Mouse (Mus musculus) kidney, postnatal 36 days (tissue): ENCODE results near the gene Chrna1.

Experiments used
- DNase-seq, 2 experiments: peaks; one replicate each; pipeline ENCODE4 v3.0.0; 2021 to 2022; ENCODE audit warnings: mixed read lengths in 2 of 2

The Chrna1 gene

DNA sequence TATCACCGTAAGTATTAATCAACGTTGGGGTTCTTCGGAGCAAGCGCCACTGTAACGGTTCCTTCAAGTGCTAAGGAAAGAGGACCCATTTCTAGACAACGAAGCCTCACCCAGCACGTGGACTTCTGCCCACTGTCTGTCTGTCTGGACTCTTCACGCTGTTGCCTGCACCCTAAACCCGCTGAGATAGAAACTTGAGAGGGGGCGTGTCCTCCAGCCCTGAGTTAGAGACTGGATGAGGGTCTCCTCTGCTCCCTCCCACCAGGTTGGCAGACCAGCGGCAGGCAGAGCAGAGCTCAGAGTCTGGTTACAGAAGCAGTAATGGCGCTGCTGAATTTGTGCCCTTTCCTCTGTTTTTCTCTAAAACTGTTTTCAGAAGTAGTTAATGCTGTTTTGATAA is 10.0 kb upstream of the Chrna1 start:
- DNase-seq, result no peak

DNA sequence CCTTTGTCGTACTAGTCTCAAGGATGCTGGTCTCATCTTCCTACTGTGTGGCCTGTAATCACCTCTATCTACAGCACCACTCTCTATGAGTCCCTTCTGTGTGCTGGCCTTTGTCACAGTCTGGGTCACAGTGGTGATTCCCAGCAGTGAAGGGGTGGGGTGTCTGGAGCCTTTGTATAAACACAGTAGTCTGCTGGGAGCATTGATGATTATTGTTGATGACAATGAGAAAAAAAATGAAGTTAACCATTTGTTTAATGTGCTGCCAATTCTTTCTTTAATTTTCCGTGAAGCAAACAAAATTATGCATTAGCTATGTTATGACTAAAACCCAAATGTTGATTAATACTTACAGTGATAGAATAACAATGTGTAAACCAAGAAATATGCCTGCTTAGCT is 8.8 kb upstream of the Chrna1 start:
- no peak for DNase-seq

DNA sequence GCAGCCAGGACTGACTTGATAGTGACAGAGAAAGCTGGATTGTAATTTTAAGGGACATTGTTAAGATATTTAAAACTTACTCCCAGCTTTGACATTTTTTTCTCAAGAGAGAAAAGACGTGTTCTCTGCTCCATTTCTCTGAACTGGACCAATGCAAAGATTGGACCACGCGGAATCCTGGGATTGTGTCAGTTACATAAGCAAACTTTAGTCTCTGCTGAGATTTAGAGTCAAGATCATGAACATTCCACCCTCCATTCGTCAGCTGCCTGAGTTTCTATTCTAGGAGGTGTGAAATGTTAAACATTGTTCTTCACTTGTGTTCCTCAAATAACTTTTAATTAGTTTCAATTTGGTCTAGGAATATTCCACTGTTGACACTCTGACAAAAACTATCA is 7.0 kb upstream of the Chrna1 start:
- DNase-seq, result peak in 1 of 2 experiments; percentile 41

DNA sequence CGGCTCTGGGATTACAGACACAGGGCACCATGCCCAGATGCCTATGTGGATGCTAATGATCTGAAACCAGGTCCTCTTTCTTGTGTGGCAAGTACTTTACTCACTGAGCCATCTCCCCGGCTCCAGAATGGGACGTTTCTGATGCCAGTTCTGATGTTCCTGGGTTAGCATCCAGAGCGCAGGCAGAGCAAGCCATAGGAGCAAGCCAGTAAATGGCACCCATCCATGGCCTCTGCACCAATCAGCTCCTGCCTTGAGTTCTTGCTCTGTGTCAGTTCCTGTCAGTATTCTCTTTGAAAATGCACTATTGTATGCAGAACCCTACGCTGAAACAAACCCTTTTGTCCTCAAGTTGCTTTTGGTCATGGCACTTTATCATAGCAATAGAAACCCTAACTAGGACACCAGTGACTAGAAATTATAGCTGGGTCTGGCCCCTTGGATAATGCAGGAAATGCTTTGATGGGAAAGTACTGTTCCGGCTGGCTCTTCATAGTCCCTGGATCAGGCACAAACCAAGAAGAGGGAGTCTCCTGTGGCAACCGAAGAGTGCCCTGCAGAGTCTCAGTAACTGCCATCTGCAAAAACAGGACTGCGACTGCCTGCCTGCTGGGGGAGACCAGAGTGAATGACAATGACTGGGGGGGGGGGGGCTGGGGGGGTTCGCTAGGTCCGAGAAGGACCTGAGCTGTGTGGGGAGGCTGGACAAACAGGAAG is 6.4 kb upstream of the Chrna1 start:
- peak in 1 of 2 experiments; percentile 14 for DNase-seq

DNA sequence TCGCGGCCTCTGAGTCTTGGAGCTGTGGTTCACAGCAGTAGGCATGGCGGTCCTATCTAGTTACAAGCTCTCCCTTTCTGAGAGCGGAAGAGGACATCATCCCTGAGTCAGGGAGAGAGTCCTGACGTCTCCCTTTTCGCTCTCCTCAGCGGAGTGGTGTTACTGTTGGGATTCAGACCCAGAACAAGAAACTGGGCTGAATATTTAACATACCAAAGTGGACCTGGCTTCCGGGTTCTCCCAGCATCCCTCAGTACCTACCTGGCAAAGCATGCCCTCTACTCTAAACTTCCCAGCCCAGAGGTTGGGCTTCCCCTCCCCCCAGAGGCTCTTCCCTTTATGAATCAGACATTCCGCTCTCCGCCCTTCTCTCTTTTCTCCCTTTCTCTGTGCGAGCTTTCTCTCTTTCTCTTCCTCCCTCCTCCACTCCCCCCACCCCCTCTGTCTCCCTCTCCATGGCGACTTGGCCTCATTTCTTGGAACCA is 5.3 kb upstream of the Chrna1 start:
- peak; percentile 38 to 57 for DNase-seq

DNA sequence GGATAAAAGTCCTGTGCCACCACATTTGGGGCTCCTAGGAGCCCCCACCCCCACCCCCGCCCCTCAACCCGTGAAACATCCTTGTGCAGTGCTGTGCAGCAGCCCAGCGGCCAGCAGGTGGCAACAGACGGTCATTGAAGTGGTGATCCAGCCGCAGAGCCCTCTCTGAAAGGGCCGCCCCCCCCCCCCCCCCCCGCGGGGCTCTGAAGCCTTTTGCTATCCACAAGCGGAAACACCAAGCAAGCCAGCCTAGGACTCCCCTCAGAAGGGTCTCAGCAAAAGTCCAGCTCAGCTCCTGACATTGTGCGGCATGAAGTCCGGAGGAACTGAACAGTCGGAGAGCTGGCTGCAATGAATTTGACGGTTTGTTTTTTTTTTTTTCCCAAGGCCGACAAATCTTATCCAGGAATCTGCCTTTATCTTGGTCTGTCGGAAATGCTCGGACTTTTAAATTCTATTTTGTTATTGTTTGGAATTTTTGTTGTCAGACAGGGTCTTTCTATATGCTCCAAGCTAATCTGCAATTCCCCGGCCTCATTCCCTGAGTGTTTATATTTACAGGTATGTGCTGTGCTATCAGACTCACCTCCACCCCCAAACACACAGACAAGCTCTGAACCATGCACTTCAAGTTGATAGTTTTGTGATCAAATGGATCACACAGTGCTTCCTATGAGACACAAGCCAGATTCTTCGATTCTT is 4.7 kb upstream of the Chrna1 start:
- peak; percentile 87 to 92 for DNase-seq

GRCm38 (mm10) chr2:73580720-73581119 is 582 bp upstream of the Chrna1 start:
- DNase-seq, result no peak

DNA sequence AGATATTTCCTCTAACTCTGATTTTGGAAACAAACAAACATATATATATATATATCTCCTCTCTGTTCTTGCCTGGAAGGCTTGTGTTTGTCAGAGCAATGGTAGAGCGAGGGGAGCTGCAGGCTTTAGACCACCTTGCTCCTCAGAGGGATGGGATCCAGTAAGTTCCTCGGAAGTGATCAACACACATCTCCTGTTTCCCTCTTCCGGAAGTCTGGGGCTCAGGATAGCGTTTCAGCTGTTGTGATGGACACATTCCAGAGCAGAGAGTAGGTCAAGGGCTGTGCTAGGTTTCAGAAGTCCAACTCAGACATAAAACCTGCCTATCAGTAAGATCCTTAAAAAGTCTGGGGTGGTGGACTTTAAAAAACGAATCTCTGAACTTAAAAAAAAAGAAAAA is 970 bp downstream of the Chrna1 start:
- DNase-seq, result no peak

DNA sequence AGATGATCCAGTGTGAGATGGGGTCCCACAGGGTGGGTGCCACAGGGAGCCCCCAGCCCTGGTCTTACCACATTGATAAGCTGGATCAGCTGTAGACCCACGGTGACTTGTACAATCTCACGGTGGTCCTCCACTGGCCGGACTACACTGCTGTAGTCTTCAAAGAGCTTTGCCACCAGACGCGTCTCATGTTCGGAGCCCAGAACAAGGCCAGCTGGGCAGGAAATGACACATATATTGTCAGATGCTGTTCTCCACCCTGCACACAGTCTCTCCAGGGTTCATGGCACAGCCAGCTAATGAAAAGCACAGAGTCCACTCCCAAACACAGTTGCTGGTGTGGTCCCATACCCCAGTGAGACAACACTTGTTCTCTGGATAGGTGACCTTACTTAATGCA is 5.7 kb downstream of the Chrna1 start:
- DNase-seq, result no peak

DNA sequence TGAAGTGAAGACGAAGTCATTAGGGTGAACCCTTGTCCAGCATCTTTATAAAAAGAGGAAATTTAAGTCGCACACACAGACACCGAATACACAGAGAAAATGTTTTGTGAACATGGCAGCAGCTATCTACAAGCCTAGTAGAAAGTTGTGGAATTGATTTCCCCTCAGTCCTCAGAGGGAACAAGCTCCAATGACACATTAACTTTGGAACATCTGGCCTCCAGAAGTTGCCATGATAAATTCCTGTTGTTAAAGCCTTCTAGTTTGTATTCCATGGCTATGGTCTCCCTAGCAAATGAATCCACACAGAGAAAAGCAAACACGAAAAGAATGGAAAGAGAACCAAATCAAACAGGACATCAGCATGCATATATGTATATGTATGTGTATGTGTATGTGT is 6.6 kb downstream of the Chrna1 start:
- DNase-seq, result no peak

DNA sequence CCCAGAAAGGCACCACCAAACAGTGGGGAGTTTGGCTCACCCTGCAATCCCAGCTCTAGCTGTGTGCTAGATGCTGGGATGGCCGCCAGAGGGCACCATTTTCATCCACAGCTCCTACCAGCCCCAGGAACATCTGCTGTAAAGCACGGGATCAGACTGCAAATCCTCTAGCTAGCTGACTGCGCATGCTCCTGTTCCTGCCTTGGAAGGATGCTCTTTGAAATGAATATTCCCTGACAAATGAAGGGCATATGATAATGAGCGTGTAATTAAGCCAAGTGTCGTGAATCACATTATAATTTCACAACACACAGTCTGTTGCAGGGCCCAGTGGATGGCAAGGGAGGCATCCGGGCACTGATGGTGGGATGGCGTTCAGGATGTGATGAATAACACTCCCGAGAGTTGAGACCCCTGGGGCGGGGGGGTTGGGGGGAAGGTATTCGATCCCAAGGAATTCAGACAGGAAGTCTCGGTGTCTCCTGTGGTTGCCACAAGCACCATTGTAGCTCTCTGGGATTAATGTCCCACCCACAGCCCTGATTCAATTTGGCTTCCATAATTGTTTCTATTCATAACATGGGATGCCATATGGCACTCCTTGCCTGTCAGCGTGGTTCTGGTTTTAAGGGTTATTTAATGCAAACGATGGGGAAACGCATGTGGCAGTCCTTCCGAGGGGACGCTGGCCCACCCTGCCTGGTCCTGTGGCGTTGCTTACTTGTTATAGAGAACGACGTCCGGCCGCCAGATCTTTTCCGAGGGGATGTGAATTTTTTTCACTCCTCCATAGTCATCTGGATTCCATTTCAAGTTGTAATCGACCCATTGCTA is 7.4 kb downstream of the Chrna1 start:
- peak; percentile 75 to 89 for DNase-seq

DNA sequence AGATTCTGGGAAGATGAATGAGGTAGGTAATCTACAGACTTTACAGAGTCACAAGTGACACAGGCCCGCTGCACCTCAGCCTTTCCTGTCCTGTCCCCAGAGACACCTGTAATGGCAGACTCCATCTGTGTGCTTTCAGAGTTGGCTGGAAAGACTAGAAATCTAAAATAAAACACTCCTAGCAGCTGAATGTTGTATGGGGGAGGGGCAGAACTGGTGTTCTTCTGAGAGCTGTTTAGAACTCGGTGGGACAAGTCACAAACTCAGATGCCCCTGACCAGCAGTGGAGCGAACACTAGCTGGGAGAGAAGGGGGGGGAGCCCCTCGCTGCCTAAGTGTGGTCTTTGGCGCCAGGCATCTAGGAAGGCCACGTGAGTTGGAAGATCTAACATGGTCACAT is 8.2 kb downstream of the Chrna1 start:
- no peak for DNase-seq

DNA sequence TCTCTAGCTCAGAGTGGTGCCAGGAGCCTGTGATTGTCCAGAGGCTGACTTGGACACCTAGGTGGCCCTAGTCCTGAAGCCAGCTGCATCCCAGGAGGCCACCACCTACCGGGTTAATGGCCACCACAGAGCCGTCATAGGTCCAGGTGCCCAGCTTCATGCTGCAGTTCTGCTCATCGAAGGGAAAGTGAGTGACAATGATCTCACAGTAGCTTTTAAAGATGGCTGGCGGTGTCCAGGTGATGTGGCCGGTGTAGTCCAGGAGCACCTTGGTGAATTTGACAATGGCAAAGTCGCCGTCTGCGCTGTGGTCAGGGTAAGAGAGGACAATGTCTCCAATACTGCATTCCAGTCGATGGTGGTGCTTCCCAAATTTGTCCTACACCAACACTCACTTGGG is 8.8 kb downstream of the Chrna1 start:
- DNase-seq, result no peak

GRCm38 (mm10) chr2:73566989-73567605 is 13.0 kb downstream of the Chrna1 start:
- DNase-seq, result peak; percentile 68 to 79

DNA sequence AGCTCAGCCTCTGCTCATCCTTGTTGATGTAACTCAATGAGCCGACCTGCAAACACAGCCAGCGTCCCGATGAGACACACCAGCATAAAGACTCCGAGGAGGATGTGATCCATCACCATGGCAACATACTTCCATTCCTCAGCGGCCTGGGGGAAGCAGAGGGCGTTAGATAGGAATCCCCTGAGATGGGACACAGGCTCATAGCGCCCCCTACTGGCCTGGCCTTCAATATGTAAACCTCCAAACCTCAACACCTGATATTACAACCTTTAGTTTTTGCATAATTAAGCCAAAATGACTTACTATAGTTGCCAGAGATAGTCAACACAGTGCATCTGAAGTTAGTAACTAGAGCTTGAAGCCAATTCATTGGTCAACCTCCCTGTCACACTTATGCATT is 14.0 kb downstream of the Chrna1 start:
- peak in 1 of 2 experiments; percentile 70 for DNase-seq

- DNase-seq, result no peak
Measured at GRCm38 (mm10) chr2:73563690-73564089, 16.4 kb downstream of the Chrna1 start.

DNA sequence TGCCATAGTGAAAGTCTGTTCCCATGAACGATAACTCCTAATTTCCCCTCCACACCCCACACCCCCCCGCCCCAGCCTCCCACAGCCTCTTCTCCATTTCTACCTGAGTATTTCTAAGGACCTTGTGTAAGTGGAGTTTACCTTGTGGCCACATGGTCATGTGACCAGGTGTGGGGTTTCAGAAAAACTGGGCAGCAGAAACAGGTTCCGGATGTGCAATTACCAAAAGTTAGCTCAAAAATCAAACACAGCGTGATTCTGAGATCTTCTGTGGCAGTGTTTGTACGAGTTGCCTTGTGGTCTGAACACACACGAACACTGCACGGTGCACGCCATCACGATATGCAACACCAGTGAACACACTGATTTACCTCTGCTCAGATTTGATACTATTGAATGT is 17.5 kb downstream of the Chrna1 start:
- no peak for DNase-seq

GRCm38 (mm10) chr2:73561665-73562063 is 18.5 kb downstream of the Chrna1 start:
- peak in 1 of 2 experiments; percentile 57 for DNase-seq

DNA sequence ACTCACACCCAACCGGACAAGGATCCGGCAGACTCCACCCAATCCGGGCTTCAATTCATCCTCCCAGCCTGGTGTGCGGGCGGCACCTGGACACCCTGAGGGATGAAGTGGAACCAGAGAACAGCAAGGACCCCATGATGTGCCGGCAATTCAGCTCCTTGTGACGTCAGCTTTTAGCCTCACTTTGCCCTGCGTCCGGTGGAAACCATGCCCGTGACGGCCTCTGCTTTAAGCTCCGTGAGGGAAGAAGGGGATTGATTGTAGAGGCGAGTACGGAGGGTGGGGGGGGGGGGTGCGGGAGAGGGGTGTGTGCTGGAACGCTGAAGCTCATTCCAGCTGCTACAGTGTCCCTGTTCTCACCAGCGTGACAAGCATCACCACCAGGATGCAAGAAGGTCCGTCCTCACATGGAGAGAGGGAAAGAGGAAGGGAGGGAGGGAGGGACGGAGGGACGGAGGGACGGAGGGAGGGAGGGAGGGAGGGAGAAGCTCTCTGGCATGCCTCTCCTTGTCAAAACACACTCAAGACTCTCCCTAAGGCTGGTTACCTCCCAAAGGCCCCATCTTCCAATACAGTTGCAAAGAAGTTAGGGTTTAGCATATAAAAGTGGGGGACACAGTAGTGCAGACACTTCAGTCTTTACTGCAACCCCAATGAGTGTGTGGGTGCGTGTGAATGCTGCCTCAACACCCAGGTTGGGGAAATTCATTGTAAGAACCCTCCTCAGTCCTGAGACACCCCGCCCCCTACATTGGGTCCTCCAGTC is 19.1 kb downstream of the Chrna1 start:
- DNase-seq, result no peak

GRCm38 (mm10) chr2:73560445-73560844 is 19.7 kb downstream of the Chrna1 start:
- no peak for DNase-seq

DNA sequence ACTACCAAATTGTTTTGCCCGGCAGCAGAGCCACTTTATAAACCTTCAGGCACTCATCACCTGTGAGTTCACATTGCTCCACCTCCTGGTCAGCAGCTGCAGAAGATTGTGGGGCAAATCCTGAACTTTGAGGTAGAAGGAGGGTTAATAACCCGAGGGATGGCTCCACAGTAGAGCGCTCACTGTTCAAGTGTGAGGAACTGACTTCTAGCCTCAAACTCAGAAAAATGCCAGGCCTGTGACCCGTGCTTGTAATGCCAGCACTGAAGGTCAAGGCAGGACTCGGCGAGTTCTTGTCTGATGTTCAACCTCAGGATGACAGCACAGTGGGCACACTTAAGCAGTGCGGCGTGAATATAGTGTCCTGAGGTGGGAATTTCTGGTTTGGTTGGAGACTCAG is 22.2 kb downstream of the Chrna1 start:
- DNase-seq, result peak; percentile 69 to 75

DNA sequence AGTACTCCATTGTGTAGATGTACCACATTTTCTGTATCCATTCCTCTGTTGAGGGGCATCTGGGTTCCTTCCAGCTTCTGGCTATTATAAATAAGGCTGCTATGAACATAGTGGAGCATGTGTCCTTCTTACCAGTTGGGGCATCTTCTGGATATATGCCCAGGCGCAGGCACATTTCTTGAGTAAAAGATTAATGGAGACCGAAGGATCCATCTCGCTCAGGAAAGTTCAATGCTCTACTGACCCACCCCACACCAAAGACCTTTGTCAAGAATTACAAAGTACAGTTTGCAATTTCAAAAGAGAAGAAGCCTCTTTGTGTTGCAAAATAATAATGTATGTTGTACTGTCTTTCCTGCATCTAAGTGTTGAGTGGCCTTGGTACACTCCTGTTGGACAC is 23.1 kb downstream of the Chrna1 start:
- DNase-seq, result peak; percentile 60 to 80
